Mouse (Mus musculus): ENCODE results near the gene Tarbp1.
A peak's percentile ranks its signal among the peaks of the same experiment; 100 is the strongest.

DNA sequence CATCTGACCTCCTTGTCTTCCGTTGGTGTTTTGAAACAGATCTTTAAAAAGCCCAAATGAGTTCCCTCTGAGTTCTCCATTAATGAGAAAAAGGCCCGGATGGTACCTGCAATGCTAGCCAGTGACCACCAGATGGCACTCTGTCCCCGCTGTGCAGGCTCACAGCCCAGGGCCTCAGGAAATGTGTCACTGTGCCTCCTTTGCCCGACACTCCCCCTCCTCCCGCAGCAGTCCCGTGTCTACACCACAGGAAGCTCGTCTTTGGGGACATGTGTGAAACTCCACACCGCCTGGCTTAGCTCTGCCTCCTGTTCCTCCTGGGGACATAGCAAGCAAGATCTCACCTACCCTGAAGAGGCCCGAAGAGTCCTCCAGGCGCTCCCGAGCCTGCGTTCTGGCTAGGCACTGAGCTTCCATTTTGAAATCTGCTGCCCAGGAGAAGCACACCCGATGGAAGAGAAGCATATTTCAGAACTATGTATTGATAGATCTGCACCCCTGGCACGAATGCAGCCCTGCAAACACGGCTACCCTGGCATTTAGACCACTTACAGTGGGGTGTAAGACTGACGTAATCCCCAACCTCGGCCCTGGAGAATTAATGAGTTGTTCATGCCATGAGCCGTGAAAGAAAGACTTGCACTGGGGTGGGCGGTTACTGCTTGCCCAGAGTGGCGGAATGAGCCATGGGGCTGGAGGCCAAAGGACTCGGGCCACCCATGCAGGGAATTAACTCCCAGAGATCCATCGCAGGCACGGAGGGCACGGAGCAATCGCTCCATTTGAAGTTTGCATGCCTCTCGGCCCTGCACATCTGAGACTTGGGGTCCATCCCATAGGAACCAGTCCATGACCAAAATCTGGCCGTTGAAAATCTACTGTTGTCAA, 22.9 kb upstream of the Tarbp1 start:
- TF ChIP-seq CTCF (IDR thresholded peaks at IDR 0.05; ENCODE audit: borderline replicate concordance, control insufficient read depth, extremely low read depth, insufficient read depth, low read length, poor library complexity) (peak; percentile 93), POLR2A (IDR thresholded peaks at IDR 0.05; ENCODE audit: control insufficient read depth, extremely low read depth, insufficient read depth, low read length, poor library complexity) (no peak)
